Comparison of ENCODE assay signal across 8 mouse cellular contexts in the genomic region with DNA sequence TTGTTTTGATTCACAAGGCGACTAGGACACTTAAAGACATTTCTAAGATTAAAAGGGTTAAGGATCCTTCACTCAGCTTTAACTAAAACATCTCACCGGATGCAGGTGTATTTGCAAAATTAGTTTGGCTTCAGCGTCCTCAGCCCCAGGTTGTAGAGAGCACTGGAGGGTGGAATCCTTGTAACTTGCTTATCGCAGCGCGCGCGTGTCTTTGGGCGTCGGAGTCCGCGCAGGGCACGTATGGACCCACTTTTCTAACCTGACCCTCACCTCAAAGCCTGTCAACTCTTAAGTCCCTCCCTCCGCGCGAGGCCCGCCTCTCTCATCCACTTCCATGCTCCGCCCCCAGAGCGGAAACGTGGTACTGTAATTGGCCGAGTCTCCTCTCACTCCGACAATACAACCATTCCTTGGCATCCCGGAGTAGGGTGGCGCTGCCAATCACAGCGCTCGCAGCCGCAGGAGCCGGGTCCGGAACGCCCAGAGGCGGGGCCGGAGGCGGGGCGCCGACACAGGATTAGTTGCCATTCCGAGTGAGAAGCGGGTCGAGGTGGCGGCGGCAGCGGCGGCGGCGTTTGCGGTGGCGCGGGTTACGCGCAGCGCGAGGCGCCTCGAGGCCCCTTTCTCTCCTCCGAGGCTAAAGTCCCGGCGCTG. TPM values are rescaled to one million over a fixed set of nuclear protein-coding genes. Genes with fewer than 3 reads are reported as not detected.
DNase-seq lines count a peak whose midpoint lies in the region; ATAC-seq and TF ChIP-seq lines count a peak whose summit lies in the region.

No protein-coding gene starts in this region.

- ATAC-seq in embryonic facial prominence, embryonic 13.5 days (ENCODE audit: insufficient number of reproducible peaks, insufficient read depth, low FRiP score, low TSS enrichment, low read depth): peak; percentile 99
- ATAC-seq in limb, embryonic 12.5 days (ENCODE audit: insufficient number of reproducible peaks, insufficient read depth, low FRiP score, low TSS enrichment, low read depth): peak; percentile 99
- peak; percentile 99 for ATAC-seq in midbrain, embryonic 15.5 days (replicated peaks)

- no peaks in the 10 kb centered on the region for H3K9me3 ChIP-seq in embryonic facial prominence, embryonic 13.5 days
- no peaks in the 10 kb centered on the region for H3K9me3 ChIP-seq in limb, embryonic 12.5 days
- no peaks in the 10 kb centered on the region for H3K9me3 ChIP-seq in midbrain, embryonic 15.5 days

- H3K9ac ChIP-seq in embryonic facial prominence, embryonic 13.5 days: peak overlapping the region; percentile 98
- H3K9ac ChIP-seq in limb, embryonic 12.5 days (replicated peaks): peak overlapping the region; percentile 100
- H3K9ac ChIP-seq in midbrain, embryonic 15.5 days: peak overlapping the region; percentile 92

- TF ChIP-seq POLR2A in kidney, adult 2 months (IDR thresholded peaks at IDR 0.05; ENCODE audit: low read depth, low read length): peak; percentile 59
- peak; percentile 84 for TF ChIP-seq POLR2A in spleen, adult 2 months (IDR thresholded peaks at IDR 0.05; ENCODE audit: low read depth, low read length)

- H3K27ac ChIP-seq in embryonic facial prominence, embryonic 13.5 days: peak overlapping the region; percentile 97
- peak overlapping the region; percentile 99 for H3K27ac ChIP-seq in kidney, adult 2 months (ENCODE audit: insufficient read depth, low read depth, low read length)
- H3K27ac ChIP-seq in limb, embryonic 12.5 days: peak overlapping the region; percentile 99
- peak overlapping the region; percentile 99 for H3K27ac ChIP-seq in midbrain, embryonic 15.5 days
- H3K27ac ChIP-seq in spleen, adult 2 months (ENCODE audit: insufficient read depth, low read length): peak overlapping the region; percentile 99

- H3K4me2 ChIP-seq in embryonic facial prominence, embryonic 13.5 days: peak overlapping the region; percentile 73
- peak overlapping the region; percentile 72 for H3K4me2 ChIP-seq in limb, embryonic 12.5 days
- peak overlapping the region; percentile 80 for H3K4me2 ChIP-seq in midbrain, embryonic 15.5 days

- H3K4me3 ChIP-seq in embryonic facial prominence, embryonic 13.5 days: peak overlapping the region; percentile 95
- H3K4me3 ChIP-seq in kidney, adult 2 months (ENCODE audit: insufficient read depth, low read depth, low read length): peak overlapping the region; percentile 98
- peak overlapping the region; percentile 100 for H3K4me3 ChIP-seq in limb, embryonic 12.5 days (replicated peaks)
- peak overlapping the region; percentile 91 for H3K4me3 ChIP-seq in midbrain, embryonic 15.5 days
- H3K4me3 ChIP-seq in spleen, adult 2 months (ENCODE audit: extremely low read depth, insufficient read depth, insufficient read length): peak overlapping the region; percentile 83

- H3K36me3 ChIP-seq in embryonic facial prominence, embryonic 13.5 days: no peaks in the 10 kb centered on the region
- no peaks in the 10 kb centered on the region for H3K36me3 ChIP-seq in kidney, adult 2 months (ENCODE audit: control insufficient read depth, insufficient read depth, low read length)
- H3K36me3 ChIP-seq in limb, embryonic 12.5 days: no peaks in the 10 kb centered on the region
- H3K36me3 ChIP-seq in midbrain, embryonic 15.5 days (replicated peaks): no peaks in the 10 kb centered on the region
- H3K36me3 ChIP-seq in spleen, adult 2 months (ENCODE audit: control insufficient read depth, insufficient read depth, low read length): no peaks in the 10 kb centered on the region

- peaks cover 21% of the 10 kb centered on the region for H3K4me1 ChIP-seq in embryonic facial prominence, embryonic 13.5 days
- H3K4me1 ChIP-seq in kidney, adult 2 months (ENCODE audit: control insufficient read depth, insufficient read depth, low read length): peaks cover 3% of the 10 kb centered on the region; the same call in 1 of the 2 replicates
- peaks cover 16% of the 10 kb centered on the region for H3K4me1 ChIP-seq in limb, embryonic 12.5 days (replicated peaks)
- H3K4me1 ChIP-seq in midbrain, embryonic 15.5 days: peaks cover 31% of the 10 kb centered on the region
- H3K4me1 ChIP-seq in spleen, adult 2 months (ENCODE audit: control insufficient read depth, insufficient read depth, insufficient read length): peaks cover 12% of the 10 kb centered on the region

- TF ChIP-seq CTCF in kidney, adult 2 months (conservative IDR thresholded peaks at IDR 0.05; ENCODE audit: insufficient read depth, insufficient read length, low read depth, low read length): no peak
- TF ChIP-seq CTCF in spleen, adult 2 months (IDR thresholded peaks at IDR 0.05; ENCODE audit: extremely low read depth, insufficient read depth, insufficient read length, insufficient replicate concordance): no peak

- H3K27me3 ChIP-seq in embryonic facial prominence, embryonic 13.5 days: no peaks in the 10 kb centered on the region
- H3K27me3 ChIP-seq in kidney, adult 2 months (replicated peaks; ENCODE audit: control insufficient read depth, insufficient read depth, low read length): no peaks in the 10 kb centered on the region; the same call in 1 of the 2 replicates
- no peaks in the 10 kb centered on the region for H3K27me3 ChIP-seq in limb, embryonic 12.5 days
- H3K27me3 ChIP-seq in midbrain, embryonic 15.5 days (replicated peaks): no peaks in the 10 kb centered on the region
- no peaks in the 10 kb centered on the region for H3K27me3 ChIP-seq in spleen, adult 2 months (ENCODE audit: control insufficient read depth, insufficient read depth, low read length)

- WGBS in embryonic facial prominence, embryonic 13.5 days: under 1% methylated on average over 54 of the region's 56 CpGs
- WGBS in kidney, adult 2 months: under 1% methylated on average over 56 of the region's 56 CpGs
- 1% methylated on average over 51 of the region's 56 CpGs for WGBS in limb, embryonic 12.5 days
- under 1% methylated on average over 44 of the region's 56 CpGs for WGBS in midbrain, embryonic 15.5 days
- WGBS in spleen, adult 2 months: under 1% methylated on average over 56 of the region's 56 CpGs

- peak; percentile 100 for DNase-seq in 3134 (ENCODE audit: extremely low read depth, insufficient read length, low spot score)
- DNase-seq in adrenal gland, postnatal 36 days: peak; percentile 99 to 100
- DNase-seq in heart, adult 18-20 months: peak; percentile 99 to 100
- peak; percentile 100 for DNase-seq in kidney, adult 2 months
- DNase-seq in spleen, adult 2 months (ENCODE audit: low read depth in 1 of 2, low spot score in 2 of 2): peak; percentile 98 to 99

RNA-seq across cellular contexts. Expression of gene Glcci1, which starts 0.4 kb away (rescaled TPM):
- total RNA-seq in adrenal gland, postnatal 36 days (2021): 10 to 100 TPM; 26.8 to 27.3 TPM
- 6.6 and 9.5 TPM in 2 replicates for polyA plus RNA-seq in embryonic facial prominence, embryonic 13.5 days (2015; fragmentation: Nextera tagmentation; extraction: Ambion mirVana)
- 10 to 100 TPM in 1 of 2 experiments, 1 to 10 TPM in 1; 8.4 to 10.1 TPM for total RNA-seq in heart, adult 18-20 months (2021)
- 3.6 and 4.0 TPM in 2 replicates for polyA plus RNA-seq in kidney, adult 2 months (2012; rRNA removed)
- 26.3 and 28.2 TPM in 2 replicates for polyA plus RNA-seq in limb, embryonic 12.5 days (2016; fragmentation: Nextera tagmentation; extraction: Ambion mirVana)
- polyA plus RNA-seq in midbrain, embryonic 15.5 days (2015; fragmentation: Nextera tagmentation; extraction: Ambion mirVana): 7.6 and 8.6 TPM in 2 replicates
- 11.2 and 14.0 TPM in 2 replicates for polyA plus RNA-seq in spleen, adult 2 months (2012; rRNA removed)

Comparison
In these comparisons a context has a peak if more than half of its experiments do, and no peak if none do; other contexts are left out.
1. Peak in every context shown above with its lines: DNase-seq, ATAC-seq, H3K4me3 ChIP-seq and H3K27ac ChIP-seq.